11 mouse cellular contexts compared by ENCODE assay signal in genomic region chr8:121562941-121563351, GRCm38 (mm10). TPM values are rescaled to one million over a fixed set of nuclear protein-coding genes. Genes with fewer than 3 reads are reported as not detected.
DNase-seq lines count a peak whose midpoint lies in the region; ATAC-seq and TF ChIP-seq lines count a peak whose summit lies in the region.
"Had no signal": no experiment of that assay in that cellular context is flagged by ENCODE, and none has a peak within 500 bp of the region (broad histone marks: within the 10 kb centered on the region; RNA-seq: fewer than 3 reads in every experiment).

No protein-coding gene starts in this region.

- no peak overlapping the region for H3K4me2 ChIP-seq in midbrain, embryonic 13.5 days (replicated peaks)
- H3K4me2 ChIP-seq in midbrain, postnatal 0 days (ENCODE audit: low read depth, low read length, poor library complexity, severe bottlenecking), result no peak overlapping the region

- no peak overlapping the region for H3K4me3 ChIP-seq in midbrain, embryonic 13.5 days (replicated peaks)
- no peak overlapping the region for H3K4me3 ChIP-seq in midbrain, postnatal 0 days (ENCODE audit: low read depth, low read length)
- no peak overlapping the region for H3K4me3 ChIP-seq in testis, adult 2 months (ENCODE audit: control insufficient read depth, low read depth, low read length)
- H3K4me3 ChIP-seq: erythroblast, embryonic 14.5 days had no signal

- intact Hi-C loops in heart, postnatal 10 days (cut with DNase I), result loop anchor here (1.0 to 2.0 kb wide), 3 partner anchors 10 to 39 kb away; partner anchors contain the start of gene Fbxo31

- WGBS in midbrain, embryonic 13.5 days, result 78% methylated on average over 9 of the region's 9 CpGs
- WGBS in midbrain, postnatal 0 days, result 78% methylated on average over 9 of the region's 9 CpGs

- H3K4me1 ChIP-seq in midbrain, embryonic 13.5 days (replicated peaks), result 0 out of 2 replicates have a peak, but pooled peaks cover 4% of the 10 kb centered on the region
- H3K4me1 ChIP-seq in midbrain, postnatal 0 days (ENCODE audit: insufficient read depth, low read length), result no peaks in the 10 kb centered on the region
- H3K4me1 ChIP-seq in testis, adult 2 months (ENCODE audit: control insufficient read depth, insufficient read depth, low read length), result peaks cover 6% of the 10 kb centered on the region

- TF ChIP-seq POLR2A in testis, adult 2 months (IDR thresholded peaks at IDR 0.05; ENCODE audit: control insufficient read depth, low read depth, low read length), result no peak

- ATAC-seq in midbrain, embryonic 13.5 days, result no peak
- no peak for ATAC-seq in midbrain, postnatal 0 days (ENCODE audit: low FRiP score)
- ATAC-seq in megakaryocyte, adult 5-6 weeks (ENCODE audit: poor library complexity, severe bottlenecking), result no peak

- no peak for TF ChIP-seq CTCF in midbrain, postnatal 0 days (IDR thresholded peaks at IDR 0.05)
- TF ChIP-seq CTCF in testis, adult 2 months (IDR thresholded peaks at IDR 0.05; ENCODE audit: control insufficient read depth, insufficient read depth, insufficient replicate concordance, low read depth, low read length), result no peak

- no peaks in the 10 kb centered on the region for H3K9me3 ChIP-seq in midbrain, embryonic 13.5 days
- no peaks in the 10 kb centered on the region for H3K9me3 ChIP-seq in midbrain, postnatal 0 days (ENCODE audit: low read length)

- H3K27ac ChIP-seq in midbrain, embryonic 13.5 days, result no peak overlapping the region
- no peak overlapping the region for H3K27ac ChIP-seq in midbrain, postnatal 0 days (ENCODE audit: low read depth, low read length)
- H3K27ac ChIP-seq in testis, adult 2 months (ENCODE audit: control insufficient read depth, insufficient read depth, low read depth, low read length), result peak overlapping the region; percentile 84

- DNase-seq in adrenal gland, adult (ENCODE audit: inconsistent age in 2 of 2, low spot score in 1 of 2), result peak; percentile 80 to 81
- no peak for DNase-seq in adrenal gland, adult 18-20 months (ENCODE audit: low spot score in 2 of 2)
- DNase-seq in midbrain, postnatal 0 days (ENCODE audit: low spot score), result no peak
- DNase-seq in heart, postnatal 10 days, result peak; percentile 87 to 92
- DNase-seq in spleen, adult 18-20 months, result no peak
- DNase-seq: thymus, postnatal 36 days had no signal

- peaks cover 39% of the 10 kb centered on the region for H3K36me3 ChIP-seq in midbrain, embryonic 13.5 days
- H3K36me3 ChIP-seq in midbrain, postnatal 0 days (ENCODE audit: insufficient read depth, low read length), result peaks cover 30% of the 10 kb centered on the region
- H3K36me3 ChIP-seq in testis, adult 2 months (ENCODE audit: control insufficient read depth, insufficient read depth, low read length), result no peaks in the 10 kb centered on the region

- H3K9ac ChIP-seq in midbrain, embryonic 13.5 days (replicated peaks), result 0 out of 2 replicates have a peak overlapping the region, but pooled peaks have one; percentile 23
- no peak overlapping the region for H3K9ac ChIP-seq in midbrain, postnatal 0 days (replicated peaks; ENCODE audit: low read length, poor library complexity, severe bottlenecking)

- no peaks in the 10 kb centered on the region for H3K27me3 ChIP-seq in midbrain, embryonic 13.5 days
- no peaks in the 10 kb centered on the region for H3K27me3 ChIP-seq in midbrain, postnatal 0 days (ENCODE audit: insufficient read depth, low read length)
- no peaks in the 10 kb centered on the region for H3K27me3 ChIP-seq in testis, adult 2 months (ENCODE audit: control insufficient read depth, insufficient read depth, low read length)

RNA-seq across cellular contexts. Expression of gene Fbxo31, which starts 15.7 kb away (rescaled TPM):
- 10 to 100 TPM; 33.6 to 45.0 TPM for total RNA-seq in adrenal gland, adult 18-20 months (2021)
- polyA plus RNA-seq in midbrain, embryonic 13.5 days (2015; fragmentation: Nextera tagmentation; extraction: Ambion mirVana), result 21.3 and 22.9 TPM in 2 replicates
- 62.1 and 68.9 TPM in 2 replicates for total RNA-seq in midbrain, postnatal 0 days (2014; rRNA removed)
- 36.3 and 37.3 TPM in 2 replicates for polyA plus RNA-seq in midbrain, postnatal 0 days (2015; fragmentation: Nextera tagmentation; extraction: Ambion mirVana)
- total RNA-seq in heart, postnatal 10 days (2021), result 10 to 100 TPM; 30.2 to 51.0 TPM
- 6.1 and 6.8 TPM in 2 replicates for polyA plus RNA-seq in testis, adult 2 months (2012; rRNA removed)
- total RNA-seq in megakaryocyte, adult 5-6 weeks (2015), result 4.2 and 5.3 TPM in 2 replicates
- 5.2 and 10.8 TPM in 2 replicates for total RNA-seq in megakaryocyte, adult 5-6 weeks (2017)

RNA-seq across cellular contexts. Expression of gene 1700018B08Rik, which starts 18.8 kb away (rescaled TPM):
- total RNA-seq in adrenal gland, adult 18-20 months (2021), result not detected
- not detected in 2 replicates for polyA plus RNA-seq in midbrain, embryonic 13.5 days (2015; fragmentation: Nextera tagmentation; extraction: Ambion mirVana)
- not detected in 2 replicates for total RNA-seq in midbrain, postnatal 0 days (2014; rRNA removed)
- polyA plus RNA-seq in midbrain, postnatal 0 days (2015; fragmentation: Nextera tagmentation; extraction: Ambion mirVana), result not detected in 2 replicates
- not detected for total RNA-seq in heart, postnatal 10 days (2021)
- polyA plus RNA-seq in testis, adult 2 months (2012; rRNA removed), result 438 and 472 TPM in 2 replicates
- total RNA-seq in megakaryocyte, adult 5-6 weeks (2015), result not detected in 2 replicates
- not detected in 2 replicates for total RNA-seq in megakaryocyte, adult 5-6 weeks (2017)
- total RNA-seq: left cerebral cortex, postnatal 14 days had no signal
- polyA plus RNA-seq: erythroblast, embryonic 14.5 days had no signal

RNA-seq across cellular contexts. Expression of gene Map1lc3b, which starts 27.2 kb away (rescaled TPM):
- total RNA-seq in adrenal gland, adult 18-20 months (2021), result 100 to 1,000 TPM; 177 to 185 TPM
- polyA plus RNA-seq in midbrain, embryonic 13.5 days (2015; fragmentation: Nextera tagmentation; extraction: Ambion mirVana), result 364 and 371 TPM in 2 replicates
- 264 and 279 TPM in 2 replicates for total RNA-seq in midbrain, postnatal 0 days (2014; rRNA removed)
- 343 and 373 TPM in 2 replicates for polyA plus RNA-seq in midbrain, postnatal 0 days (2015; fragmentation: Nextera tagmentation; extraction: Ambion mirVana)
- total RNA-seq in heart, postnatal 10 days (2021), result 100 to 1,000 TPM; 181 to 187 TPM
- 22.6 and 26.5 TPM in 2 replicates for polyA plus RNA-seq in testis, adult 2 months (2012; rRNA removed)
- total RNA-seq in megakaryocyte, adult 5-6 weeks (2015), result 124 and 139 TPM in 2 replicates
- 141 and 163 TPM in 2 replicates for total RNA-seq in megakaryocyte, adult 5-6 weeks (2017)

Comparison
In these comparisons a context has a peak if more than half of its experiments do, and no peak if none do; other contexts are left out.
1. DNase-seq: peak in adrenal gland, adult (2 of 2) and heart, postnatal 10 days (2 of 2); none in adrenal gland, adult 18-20 months (0 of 2), midbrain, postnatal 0 days (single experiment) and spleen, adult 18-20 months (0 of 2).